ENCODE assay signal across 23 mouse cellular contexts in genomic region chr15:93587660-93588059, GRCm38 (mm10). TPM values are rescaled to one million over a fixed set of nuclear protein-coding genes. Genes with fewer than 3 reads are reported as not detected.
A peak's percentile ranks its signal among the peaks of the same experiment; 100 is the strongest.
DNase-seq lines count a peak whose midpoint lies in the region; ATAC-seq lines count a peak whose summit lies in the region.
"Had no signal": no experiment of that assay in that cellular context is flagged by ENCODE, and none has a peak within 500 bp of the region (broad histone marks: within the 10 kb centered on the region; RNA-seq: fewer than 3 reads in every experiment).

No protein-coding gene starts in this region.

- no peak overlapping the region for H3K9ac ChIP-seq in embryonic facial prominence, embryonic 13.5 days
- H3K9ac ChIP-seq in limb, embryonic 12.5 days (replicated peaks) = no peak overlapping the region
- H3K9ac ChIP-seq in limb, embryonic 13.5 days = no peak overlapping the region
- H3K9ac ChIP-seq in kidney, embryonic 15.5 days = no peak overlapping the region
- no peak overlapping the region for H3K9ac ChIP-seq in forebrain, embryonic 15.5 days (replicated peaks)
- H3K9ac ChIP-seq: hindbrain, embryonic 14.5 days; liver, embryonic 15.5 days; lung, embryonic 14.5 days; midbrain, embryonic 15.5 days had no signal

- H3K4me2 ChIP-seq in embryonic facial prominence, embryonic 13.5 days = peak overlapping the region; percentile 20; the same call in 1 of the 2 replicates
- no peak overlapping the region for H3K4me2 ChIP-seq in limb, embryonic 12.5 days
- H3K4me2 ChIP-seq in limb, embryonic 13.5 days (replicated peaks) = peak overlapping the region; percentile 27; the same call in 1 of the 2 replicates
- H3K4me2 ChIP-seq in kidney, embryonic 15.5 days = no peak overlapping the region
- no peak overlapping the region for H3K4me2 ChIP-seq in forebrain, embryonic 15.5 days (replicated peaks)
- H3K4me2 ChIP-seq: hindbrain, embryonic 14.5 days; liver, embryonic 15.5 days; lung, embryonic 14.5 days; midbrain, embryonic 15.5 days had no signal

- no peaks in the 10 kb centered on the region for H3K27me3 ChIP-seq in embryonic facial prominence, embryonic 13.5 days
- no peaks in the 10 kb centered on the region for H3K27me3 ChIP-seq in embryonic facial prominence, embryonic 10.5 days (replicated peaks; ENCODE audit: low read depth, poor library complexity, severe bottlenecking)
- no peaks in the 10 kb centered on the region for H3K27me3 ChIP-seq in limb, embryonic 12.5 days
- H3K27me3 ChIP-seq in limb, embryonic 10.5 days (ENCODE audit: low read depth, poor library complexity, severe bottlenecking) = no peaks in the 10 kb centered on the region
- H3K27me3 ChIP-seq in limb, embryonic 13.5 days = no peaks in the 10 kb centered on the region
- no peaks in the 10 kb centered on the region for H3K27me3 ChIP-seq in kidney, embryonic 15.5 days
- H3K27me3 ChIP-seq in forebrain, embryonic 15.5 days = no peaks in the 10 kb centered on the region
- H3K27me3 ChIP-seq: liver, embryonic 15.5 days; midbrain, embryonic 15.5 days; Patski had no signal

- H3K4me1 ChIP-seq in embryonic facial prominence, embryonic 13.5 days = peaks cover 55% of the 10 kb centered on the region
- peaks cover 49% of the 10 kb centered on the region for H3K4me1 ChIP-seq in embryonic facial prominence, embryonic 10.5 days
- peaks cover 50% of the 10 kb centered on the region for H3K4me1 ChIP-seq in limb, embryonic 12.5 days (replicated peaks)
- H3K4me1 ChIP-seq in limb, embryonic 10.5 days = peaks cover 48% of the 10 kb centered on the region
- H3K4me1 ChIP-seq in limb, embryonic 13.5 days = peaks cover 59% of the 10 kb centered on the region
- H3K4me1 ChIP-seq in kidney, embryonic 15.5 days = peaks cover 44% of the 10 kb centered on the region
- H3K4me1 ChIP-seq in forebrain, embryonic 15.5 days = peaks cover 13% of the 10 kb centered on the region

- H3K27ac ChIP-seq in embryonic facial prominence, embryonic 13.5 days = no peak overlapping the region
- H3K27ac ChIP-seq in embryonic facial prominence, embryonic 10.5 days (replicated peaks) = no peak overlapping the region
- peak overlapping the region; percentile 57; the same call in 1 of the 2 replicates for H3K27ac ChIP-seq in limb, embryonic 12.5 days
- H3K27ac ChIP-seq in limb, embryonic 10.5 days = no peak overlapping the region
- H3K27ac ChIP-seq in limb, embryonic 13.5 days = peak overlapping the region; percentile 10; the same call in 1 of the 2 replicates
- H3K27ac ChIP-seq in kidney, embryonic 15.5 days = no peak overlapping the region
- no peak overlapping the region for H3K27ac ChIP-seq in forebrain, embryonic 15.5 days (replicated peaks)
- H3K27ac ChIP-seq: forebrain, embryonic 10.5 days; hindbrain, embryonic 14.5 days; liver, embryonic 15.5 days; midbrain, embryonic 10.5 days; midbrain, embryonic 15.5 days had no signal

- ATAC-seq in embryonic facial prominence, embryonic 13.5 days (ENCODE audit: insufficient number of reproducible peaks, insufficient read depth, low FRiP score, low TSS enrichment, low read depth) = no peak
- ATAC-seq in limb, embryonic 12.5 days (ENCODE audit: insufficient number of reproducible peaks, insufficient read depth, low FRiP score, low TSS enrichment, low read depth) = no peak
- no peak for ATAC-seq in limb, embryonic 13.5 days (ENCODE audit: low FRiP score, low read depth)
- no peak for ATAC-seq in kidney, embryonic 15.5 days (replicated peaks; ENCODE audit: low FRiP score)
- no peak for ATAC-seq in forebrain, embryonic 15.5 days (replicated peaks)
- ATAC-seq: forebrain, embryonic 16.5 days; intestine, postnatal 0 days; midbrain, embryonic 15.5 days; Patski had no signal

- WGBS in embryonic facial prominence, embryonic 13.5 days = 66% methylated on average over 8 of the region's 8 CpGs
- WGBS in embryonic facial prominence, embryonic 10.5 days = 78% methylated on average over 8 of the region's 8 CpGs
- whole genome bisulfite sequencing in limb, embryonic 12.5 days = 82% methylated on average over 8 of the region's 8 CpGs
- WGBS in limb, embryonic 10.5 days = 80% methylated on average over 8 of the region's 8 CpGs
- WGBS in limb, embryonic 13.5 days = 72% methylated on average over 8 of the region's 8 CpGs
- WGBS in kidney, embryonic 15.5 days = 87% methylated on average over 8 of the region's 8 CpGs
- 83% methylated on average over 8 of the region's 8 CpGs for WGBS in forebrain, embryonic 15.5 days

- peaks cover 14% of the 10 kb centered on the region for H3K36me3 ChIP-seq in embryonic facial prominence, embryonic 13.5 days
- peaks cover 27% of the 10 kb centered on the region for H3K36me3 ChIP-seq in embryonic facial prominence, embryonic 10.5 days (replicated peaks)
- peaks cover 24% of the 10 kb centered on the region for H3K36me3 ChIP-seq in limb, embryonic 12.5 days
- H3K36me3 ChIP-seq in limb, embryonic 10.5 days = peaks cover 30% of the 10 kb centered on the region
- peaks cover 21% of the 10 kb centered on the region for H3K36me3 ChIP-seq in limb, embryonic 13.5 days
- H3K36me3 ChIP-seq in kidney, embryonic 15.5 days = peaks cover 12% of the 10 kb centered on the region; the same call in 1 of the 2 replicates
- no peaks in the 10 kb centered on the region for H3K36me3 ChIP-seq in forebrain, embryonic 15.5 days
- H3K36me3 ChIP-seq: forebrain, embryonic 10.5 days; midbrain, embryonic 10.5 days; midbrain, embryonic 15.5 days had no signal

- H3K4me3 ChIP-seq in embryonic facial prominence, embryonic 13.5 days = no peak overlapping the region
- no peak overlapping the region for H3K4me3 ChIP-seq in embryonic facial prominence, embryonic 10.5 days
- no peak overlapping the region for H3K4me3 ChIP-seq in limb, embryonic 12.5 days (replicated peaks)
- H3K4me3 ChIP-seq in limb, embryonic 10.5 days = no peak overlapping the region
- no peak overlapping the region for H3K4me3 ChIP-seq in limb, embryonic 13.5 days
- no peak overlapping the region for H3K4me3 ChIP-seq in kidney, embryonic 15.5 days (replicated peaks)
- no peak overlapping the region for H3K4me3 ChIP-seq in forebrain, embryonic 15.5 days
- H3K4me3 ChIP-seq: forebrain, embryonic 10.5 days; liver, embryonic 15.5 days; midbrain, embryonic 10.5 days; midbrain, embryonic 15.5 days had no signal

- no peak for DNase-seq in embryonic facial prominence, embryonic 10.5 days (ENCODE audit: low spot score)
- DNase-seq in limb, embryonic 10.5 days (ENCODE audit: low spot score) = no peak
- peak; percentile 56 for DNase-seq in testis, postnatal 10 days (ENCODE audit: low spot score)
- DNase-seq: cerebellum, adult 2 months; cerebellum, postnatal 14 days; kidney, postnatal 25 days; lung, postnatal 14 days; right cerebral cortex, postnatal 4 days; thymus, postnatal 25 days had no signal

- H3K9me3 ChIP-seq in embryonic facial prominence, embryonic 13.5 days = no peaks in the 10 kb centered on the region
- no peaks in the 10 kb centered on the region for H3K9me3 ChIP-seq in embryonic facial prominence, embryonic 10.5 days
- H3K9me3 ChIP-seq in limb, embryonic 12.5 days = no peaks in the 10 kb centered on the region
- no peaks in the 10 kb centered on the region for H3K9me3 ChIP-seq in limb, embryonic 10.5 days (replicated peaks)
- no peaks in the 10 kb centered on the region for H3K9me3 ChIP-seq in limb, embryonic 13.5 days
- no peaks in the 10 kb centered on the region for H3K9me3 ChIP-seq in kidney, embryonic 15.5 days (replicated peaks)
- H3K9me3 ChIP-seq in forebrain, embryonic 15.5 days = no peaks in the 10 kb centered on the region
- H3K9me3 ChIP-seq: forebrain, embryonic 10.5 days; liver, embryonic 15.5 days; midbrain, embryonic 10.5 days; midbrain, embryonic 15.5 days had no signal

RNA-seq across cellular contexts. Expression of gene Prickle1, which starts 8.0 kb away (rescaled TPM):
- polyA plus RNA-seq in embryonic facial prominence, embryonic 13.5 days (2015; fragmentation: Nextera tagmentation; extraction: Ambion mirVana) = 46.5 and 58.2 TPM in 2 replicates
- polyA plus RNA-seq in embryonic facial prominence, embryonic 10.5 days (2016; fragmentation: Nextera tagmentation; extraction: Ambion mirVana) = 17.2 and 20.4 TPM in 2 replicates
- 56.5 and 61.5 TPM in 2 replicates for polyA plus RNA-seq in limb, embryonic 12.5 days (2016; fragmentation: Nextera tagmentation; extraction: Ambion mirVana)
- 20.4 and 25.7 TPM in 2 replicates for polyA plus RNA-seq in limb, embryonic 10.5 days (2016; fragmentation: Nextera tagmentation; extraction: Ambion mirVana)
- 56.8 and 57.2 TPM in 2 replicates for polyA plus RNA-seq in limb, embryonic 13.5 days (2015; fragmentation: Nextera tagmentation; extraction: Ambion mirVana)
- polyA plus RNA-seq in kidney, embryonic 15.5 days (2015; fragmentation: Nextera tagmentation; extraction: Ambion mirVana) = 24.3 and 27.0 TPM in 2 replicates
- 13.9 and 18.0 TPM in 2 replicates for polyA plus RNA-seq in forebrain, embryonic 15.5 days (2015; fragmentation: Nextera tagmentation; extraction: Ambion mirVana)

Comparison
In these comparisons a context has a peak if more than half of its experiments do, and no peak if none do; other contexts are left out.
1. H3K27ac ChIP-seq: peak in limb, embryonic 12.5 days (single experiment) and limb, embryonic 13.5 days (single experiment); none in embryonic facial prominence, embryonic 13.5 days (single experiment), embryonic facial prominence, embryonic 10.5 days (single experiment), limb, embryonic 10.5 days (single experiment), kidney, embryonic 15.5 days (single experiment) and forebrain, embryonic 15.5 days (single experiment).
2. H3K4me2 ChIP-seq: peak in embryonic facial prominence, embryonic 13.5 days (single experiment) and limb, embryonic 13.5 days (single experiment); none in limb, embryonic 12.5 days (single experiment), kidney, embryonic 15.5 days (single experiment) and forebrain, embryonic 15.5 days (single experiment).